Mouse (Mus musculus): ENCODE measurements at regions not wholly inside any gene's neighbourhood (a gene's known extent, or its start where the extent isn't known, plus 50 kb on each side); places are given as distances from the start of the nearest gene placed in this dataset.

GRCm38 (mm10) chr9:68463637-68464304 lies 189.8 kb upstream of the Rora start:
- no peak for DNase-seq (ENCODE audit: low spot score)

GRCm38 (mm10) chr9:68466671-68467070 lies 186.9 kb upstream of the Rora start:
- no peak for DNase-seq (ENCODE audit: low spot score)

- no peak for DNase-seq (ENCODE audit: low spot score)
Measured at GRCm38 (mm10) chr9:68476391-68476790, 177.2 kb upstream of the Rora start.

GRCm38 (mm10) chr9:68477466-68477865 lies 176.1 kb upstream of the Rora start:
- DNase-seq (ENCODE audit: low spot score), result no peak

GRCm38 (mm10) chr9:68486646-68487045 lies 166.9 kb upstream of the Rora start:
- DNase-seq (ENCODE audit: low spot score), result no peak

GRCm38 (mm10) chr9:68491151-68491550 lies 162.4 kb upstream of the Rora start:
- DNase-seq (ENCODE audit: low spot score), result no peak

- no peak for DNase-seq (ENCODE audit: low spot score)
Measured at GRCm38 (mm10) chr9:68521218-68521617, 132.4 kb upstream of the Rora start.

- DNase-seq (ENCODE audit: low spot score), result no peak
Measured at GRCm38 (mm10) chr9:68561767-68562552, 91.6 kb upstream of the Rora start.

- DNase-seq (ENCODE audit: low spot score), result no peak
Measured at GRCm38 (mm10) chr9:68563206-68563605, 90.4 kb upstream of the Rora start.

- no peak for DNase-seq (ENCODE audit: low spot score)
Measured at GRCm38 (mm10) chr9:68585751-68586150, 67.8 kb upstream of the Rora start.

- DNase-seq (ENCODE audit: low spot score), result no peak
Measured at GRCm38 (mm10) chr9:68591023-68591422, 62.6 kb upstream of the Rora start.

GRCm38 (mm10) chr9:68592976-68593375 lies 60.6 kb upstream of the Rora start:
- no peak for DNase-seq (ENCODE audit: low spot score)

- DNase-seq (ENCODE audit: low spot score), result no peak
Measured at GRCm38 (mm10) chr9:68594586-68594985, 59.0 kb upstream of the Rora start.
